Mouse (Mus musculus) hindbrain, embryonic 14.5 days (tissue): Measurements from ENCODE around the gene Gje1. TPM values are rescaled to one million over a fixed set of nuclear protein-coding genes. Genes with fewer than 3 reads are reported as not detected.

Experiments
- ATAC-seq: fragments of 200-750 bp; cut with Nextera tagmentation; 2 replicates; pipeline ENCODE4 v1.8.0; 2017; ENCODE audit warnings: moderate number of reproducible peaks, mild to moderate bottlenecking, moderate TSS enrichment, moderate library complexity; ENCODE audit not compliant: low FRiP score
- DNase-seq: peaks from one replicate; pipeline ENCODE4 v3.0.0-alpha.2; 2015; ENCODE audit warnings: low spot score
- H3K27ac ChIP-seq: fragments of 300-500 bp; sonication (generic); 2 replicates; pipeline ENCODE4 v1.5.1; 2014; ENCODE audit warnings: mild to moderate bottlenecking, moderate library complexity
- H3K27me3 ChIP-seq: fragments of 300-500 bp; sonication (generic); 2 replicates; pipeline ENCODE4 v1.6.1; 2014; ENCODE audit warnings: mild to moderate bottlenecking, low read length, mixed read lengths; ENCODE audit not compliant: control insufficient read depth, insufficient read depth
- H3K36me3 ChIP-seq: fragments of 300-500 bp; sonication (generic); replicated peaks from 2 replicates; pipeline ENCODE4 v1.6.1; 2014; ENCODE audit not compliant: control insufficient read depth, insufficient read depth
- H3K4me1 ChIP-seq: fragments of 300-500 bp; sonication (generic); replicated peaks from 2 replicates; pipeline ENCODE4 v1.6.1; 2014; ENCODE audit warnings: antibody characterized with exemption, low read length, mixed read lengths; ENCODE audit not compliant: control insufficient read depth, insufficient read depth
- H3K4me2 ChIP-seq: fragments of 300-500 bp; sonication (generic); replicated peaks from 2 replicates; pipeline ENCODE4 v1.6.1; 2014; ENCODE audit warnings: mild to moderate bottlenecking, moderate library complexity
- H3K4me3 ChIP-seq: fragments of 300-500 bp; sonication (generic); replicated peaks from 2 replicates; pipeline ENCODE4 v1.5.1; 2014; ENCODE audit warnings: mild to moderate bottlenecking, low read length
- H3K9ac ChIP-seq: fragments of 300-500 bp; sonication (generic); 2 replicates; pipeline ENCODE4 v1.6.1; 2014
- H3K9me3 ChIP-seq: fragments of 300-500 bp; sonication (generic); 2 replicates; pipeline ENCODE4 v1.6.1; 2016; ENCODE audit warnings: low read length; ENCODE audit not compliant: control insufficient read depth
- WGBS: fragments of 180-500 bp; shearing (Covaris S2); extraction: QIAGEN DNeasy Blood & Tissue Kit; methylation state at CpG from one replicate; pipeline ENCODE4 v1.1.7; 2014; 5-methylcytosine and 5-hydroxymethylcytosine counted together
- polyA plus RNA-seq: library from polyadenylated mRNA; unstranded; fragments of >200 nt; fragmentation: Nextera tagmentation; extraction: Ambion mirVana; gene quantifications from 2 replicates; pipeline ENCODE4 v1.2.1, GENCODE M21; 2014

Gene Gje1
- polyA plus RNA-seq, 1 experiment from 2014 or later, result not detected

DNA sequence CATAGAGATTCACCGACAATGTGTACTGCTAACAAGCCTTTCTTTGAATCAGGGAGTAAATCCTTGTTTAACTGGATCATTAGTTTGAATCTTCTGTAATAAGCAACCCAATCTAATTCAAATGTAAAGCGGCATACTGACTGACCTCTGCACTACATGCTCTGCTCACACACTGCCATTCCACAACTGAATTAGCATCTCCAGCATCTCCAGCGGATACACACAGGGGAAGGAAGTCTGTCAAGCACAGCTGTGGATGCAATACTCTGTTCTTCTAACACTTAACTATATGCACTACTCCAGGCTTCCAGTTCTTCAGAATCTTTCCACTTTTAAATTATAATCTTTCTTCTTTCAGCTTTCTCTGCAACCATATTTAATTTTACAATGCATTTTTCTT lies 27.7 kb downstream of the Gje1 start:
- ATAC-seq, result no peak
- no peak for DNase-seq
- no peak overlapping the region for H3K27ac ChIP-seq

GRCm38 (mm10) chr10:14688785-14689442 lies 29.1 kb downstream of the Gje1 start:
- ATAC-seq (no peak), DNase-seq (no peak)
- Histone ChIP-seq H3K4me3 (no peak overlapping the region), H3K27ac (no peak overlapping the region), H3K36me3 (peaks cover 13% of the 10 kb centered on the region), H3K9me3 (no peaks in the 10 kb centered on the region), H3K27me3 (no peaks in the 10 kb centered on the region), H3K9ac (no peak overlapping the region), H3K4me2 (no peak overlapping the region), H3K4me1 (no peaks in the 10 kb centered on the region)
- WGBS, result 96% methylated on average over 6 of the region's 6 CpGs

More for the DNA sequence above, 27.7 kb downstream of the Gje1 start:
- 50% methylated on average over 3 of the region's 3 CpGs for WGBS
- H3K27me3 ChIP-seq, result no peaks in the 10 kb centered on the region
- H3K4me1 ChIP-seq, result no peaks in the 10 kb centered on the region
- no peak overlapping the region for H3K4me2 ChIP-seq
- no peaks in the 10 kb centered on the region for H3K9me3 ChIP-seq
- H3K36me3 ChIP-seq, result peaks cover 13% of the 10 kb centered on the region
- H3K4me3 ChIP-seq, result no peak overlapping the region
- H3K9ac ChIP-seq, result no peak overlapping the region

- DNase-seq (no peak), ATAC-seq (no peak)
- peaks cover 13% of the 10 kb centered on the region for H3K36me3 ChIP-seq
These were observed 32.4 kb downstream of the Gje1 start for GRCm38 (mm10) chr10:14685663-14686062.

GRCm38 (mm10) chr10:14666147-14666546 lies 51.9 kb downstream of the Gje1 start:
- Histone ChIP-seq H3K9ac (no peak overlapping the region), H3K36me3 (peaks cover 39% of the 10 kb centered on the region), H3K4me2 (no peak overlapping the region), H3K27ac (no peak overlapping the region), H3K4me1 (no peaks in the 10 kb centered on the region), H3K27me3 (no peaks in the 10 kb centered on the region), H3K4me3 (no peak overlapping the region), H3K9me3 (no peaks in the 10 kb centered on the region)
- ATAC-seq (no peak), DNase-seq (no peak)
- 96% methylated on average over 2 of the region's 2 CpGs for WGBS

More at GRCm38 (mm10) chr10:14685663-14686062, 32.4 kb downstream of the Gje1 start:
- Histone ChIP-seq H3K27me3 (no peaks in the 10 kb centered on the region), H3K4me2 (no peak overlapping the region), H3K4me3 (no peak overlapping the region), H3K9ac (no peak overlapping the region), H3K4me1 (no peaks in the 10 kb centered on the region), H3K27ac (no peak overlapping the region), H3K9me3 (no peaks in the 10 kb centered on the region)
- WGBS, result 96% methylated on average over 1 of the region's 1 CpGs

Other genes starting within 250 kb of the Gje1 start
- 3.3 and 3.4 TPM in 2 replicates for gene Adgrg6, start 172.6 kb downstream of the Gje1 start, polyA plus RNA-seq
- gene Vta1, start 12.7 kb downstream of the Gje1 start, polyA plus RNA-seq, result 204 and 210 TPM in 2 replicates
- gene Nmbr, start 12.6 kb downstream of the Gje1 start, polyA plus RNA-seq, result 2.7 and 3.3 TPM in 2 replicates